Mouse (Mus musculus): ENCODE data around the gene Spata13.

GRCm38 (mm10) chr14:60711161-60711560 lies 77.4 kb downstream of the Spata13 start:
- TF ChIP-seq CTCF (IDR thresholded peaks at IDR 0.05; ENCODE audit: low read depth) = no peak
- no peak for TF ChIP-seq EP300 (optimal IDR thresholded peaks at IDR 0.05)
